Mouse (Mus musculus) urinary bladder, adult 18-20 months (tissue): ENCODE results near the gene Vmn2r53.
"Not testable (repeated sequence)": the region's sequence is repeated elsewhere in the genome, so short reads cannot be mapped to it uniquely, and the experiment has no call there.

Source experiments
- DNase-seq, 2 experiments: peaks; one replicate each; pipeline ENCODE4 v3.0.0; 2022; ENCODE audit warnings: low spot score in 2 of 2, mixed read lengths in 2 of 2

The Vmn2r53 gene

GRCm38 (mm10) chr7:12608688-12609087 is at the start of gene Vmn2r53:
Gene Vmn2r53 (minus strand): TSS chr7:12608788.
- no peak for DNase-seq

GRCm38 (mm10) chr7:12640219-12640618 is 31.6 kb upstream of the Vmn2r53 start, which contains the start of gene Vmn2r54:
Gene Vmn2r54 (minus strand): TSS chr7:12640319.
- not testable (repeated sequence) for DNase-seq
